Mouse (Mus musculus) G1E (cell line): ENCODE data around the gene Tcp11l2. TPM values are rescaled to one million over a fixed set of nuclear protein-coding genes. Genes with fewer than 3 reads are reported as not detected.

Source experiments
- ATAC-seq: 2 replicates; pipeline ENCODE4 v1.8.0; 2016; ENCODE audit warnings: mild to moderate bottlenecking; ENCODE audit not compliant: insufficient number of reproducible peaks, poor library complexity, low FRiP score, severe bottlenecking; ENCODE audit errors: extremely low read depth
- DNase-seq: peaks from one replicate; pipeline ENCODE4 v3.0.0; 2012; ENCODE audit warnings: low spot score
- H3K27me3 ChIP-seq: 2 replicates; pipeline ENCODE4 v1.6.1; 2012; ENCODE audit warnings: mild to moderate bottlenecking, low read length, inconsistent platforms; ENCODE audit not compliant: insufficient read depth
- H3K36me3 ChIP-seq: replicated peaks from 2 replicates; pipeline ENCODE3; 2012; ENCODE audit warnings: mild to moderate bottlenecking, inconsistent platforms
- H3K4me1 ChIP-seq: 2 replicates; pipeline ENCODE4 v1.6.1; 2012; ENCODE audit warnings: low read depth, low read length, inconsistent platforms, mixed read lengths; ENCODE audit not compliant: insufficient read depth
- H3K4me3 ChIP-seq: 2 replicates; pipeline ENCODE4 v1.5.1; 2012; ENCODE audit warnings: low read depth, mild to moderate bottlenecking, inconsistent platforms, low read length, moderate library complexity, mixed read lengths
- H3K9me3 ChIP-seq: replicated peaks from 2 replicates; pipeline ENCODE4 v1.6.1; 2012; ENCODE audit warnings: inconsistent platforms
- CTCF ChIP-seq: IDR thresholded peaks from 2 replicates; pipeline ENCODE4 v1.5.1; 2012; ENCODE audit warnings: low read depth, low read length, inconsistent platforms, mixed read lengths
- GATA1 ChIP-seq: IDR thresholded peaks from 2 replicates; pipeline ENCODE4 v1.6.1; 2012; ENCODE audit warnings: borderline replicate concordance, low read length, inconsistent platforms, mixed read lengths
- GATA2 ChIP-seq: IDR thresholded peaks from 2 replicates; pipeline ENCODE4 v1.6.1; 2012; ENCODE audit warnings: low read depth, low read length, inconsistent platforms, borderline replicate concordance
- POLR2AphosphoS5 ChIP-seq: IDR thresholded peaks from 2 replicates; pipeline ENCODE4 v1.6.1; 2012; ENCODE audit warnings: low read depth, low read length, inconsistent platforms; ENCODE audit not compliant: insufficient replicate concordance
- TAL1 ChIP-seq: conservative IDR thresholded peaks from 2 replicates; pipeline ENCODE4 v1.6.1; 2012; ENCODE audit warnings: low read depth, low read length, inconsistent platforms, mixed read lengths
- polyA plus RNA-seq: library from polyadenylated mRNA; stranded (reverse); fragments of >175 nt; gene quantifications from 2 replicates; pipeline ENCODE4 v1.2.3, GENCODE M21; 2012
- total RNA-seq, 2 experiments: library from RNA; stranded (forward) in 1 of 2; stranded (reverse) in 1 of 2; fragments of 200-1000 nt in 1 of 2; fragments of >200 nt in 1 of 2; fragmentation: Nextera tagmentation in 1 of 2; gene quantifications; 2 replicates each; pipeline ENCODE4 v1.2.3; 2014 to 2017

Tcp11l2 gene
- total and polyA plus RNA-seq, 3 experiments, result 10.4 to 75.5 (median 24.6) TPM

DNA sequence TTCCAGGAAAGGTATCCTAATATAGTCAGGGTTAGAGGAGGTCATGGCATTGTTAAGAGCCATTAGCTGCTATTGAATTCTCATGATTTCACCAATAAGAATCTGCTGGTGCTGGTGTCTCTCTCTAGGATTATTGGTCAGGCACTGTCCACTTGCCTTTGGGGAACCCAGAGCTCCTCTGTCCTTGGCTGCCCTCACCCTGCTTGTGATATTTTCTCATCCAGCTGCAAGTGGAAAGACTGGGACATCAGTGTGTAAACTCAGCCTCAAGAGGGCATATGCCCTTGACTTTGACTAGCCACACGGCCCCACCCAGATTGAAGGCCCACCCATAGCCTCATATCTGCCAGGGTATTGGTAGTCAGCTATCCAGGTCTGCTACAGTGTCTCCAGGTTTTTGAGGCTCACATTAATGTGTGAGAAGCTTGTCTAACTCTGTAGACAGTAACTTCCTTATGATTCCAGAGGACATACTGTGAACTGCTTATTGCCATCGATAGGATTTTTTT, 15.3 kb downstream of the Tcp11l2 start:
- DNase-seq (no peak), ATAC-seq (no peak)
- no peak for TF ChIP-seq GATA1
- TF ChIP-seq GATA2, result no peak
- no peak for TF ChIP-seq CTCF
- no peak for TF ChIP-seq TAL1
- TF ChIP-seq POLR2AphosphoS5, result no peak
- peaks cover 66% of the 10 kb centered on the region for H3K36me3 ChIP-seq
- no peak overlapping the region for H3K4me3 ChIP-seq
- peaks cover 7% of the 10 kb centered on the region for H3K4me1 ChIP-seq
- no peaks in the 10 kb centered on the region for H3K27me3 ChIP-seq
- H3K9me3 ChIP-seq, result no peaks in the 10 kb centered on the region

DNA sequence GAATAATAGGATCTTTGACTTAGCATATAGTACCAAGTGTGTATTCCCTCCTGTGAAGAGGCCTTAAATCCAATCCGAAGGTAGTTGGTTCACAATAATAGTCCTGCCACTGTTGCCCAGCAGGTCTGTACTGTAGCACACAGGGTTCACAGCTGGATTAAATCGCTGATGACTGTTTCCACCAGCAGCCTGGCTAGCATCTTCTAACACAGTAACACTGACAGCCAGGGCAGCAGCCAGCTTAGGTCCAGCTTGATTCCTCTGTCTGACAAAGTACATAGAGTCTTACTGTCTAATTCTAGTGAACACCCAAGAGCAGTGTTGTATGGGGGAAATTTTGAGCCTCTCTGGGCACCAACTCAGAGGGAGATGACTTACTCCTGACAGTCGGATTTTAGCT, 16.3 kb downstream of the Tcp11l2 start:
- no peaks in the 10 kb centered on the region for H3K27me3 ChIP-seq
- peaks cover 7% of the 10 kb centered on the region for H3K4me1 ChIP-seq
- no peak for DNase-seq
- H3K4me3 ChIP-seq, result no peak overlapping the region
- no peak for TF ChIP-seq TAL1
- TF ChIP-seq GATA1, result no peak
- no peak for TF ChIP-seq POLR2AphosphoS5
- TF ChIP-seq GATA2, result no peak
- no peak for TF ChIP-seq CTCF
- H3K9me3 ChIP-seq, result no peaks in the 10 kb centered on the region
- H3K36me3 ChIP-seq, result peaks cover 64% of the 10 kb centered on the region
- ATAC-seq, result no peak

GRCm38 (mm10) chr10:84597127-84597785, 20.8 kb downstream of the Tcp11l2 start:
- Histone ChIP-seq H3K27me3 (no peaks in the 10 kb centered on the region), H3K4me1 (peaks cover 4% of the 10 kb centered on the region; the same call in 1 of the 2 replicates), H3K36me3 (peaks cover 39% of the 10 kb centered on the region), H3K9me3 (no peaks in the 10 kb centered on the region), H3K4me3 (no peak overlapping the region)
- TF ChIP-seq CTCF (no peak), GATA1 (no peak), TAL1 (no peak), POLR2AphosphoS5 (no peak), GATA2 (no peak)
- DNase-seq, result no peak
- ATAC-seq, result no peak

DNA sequence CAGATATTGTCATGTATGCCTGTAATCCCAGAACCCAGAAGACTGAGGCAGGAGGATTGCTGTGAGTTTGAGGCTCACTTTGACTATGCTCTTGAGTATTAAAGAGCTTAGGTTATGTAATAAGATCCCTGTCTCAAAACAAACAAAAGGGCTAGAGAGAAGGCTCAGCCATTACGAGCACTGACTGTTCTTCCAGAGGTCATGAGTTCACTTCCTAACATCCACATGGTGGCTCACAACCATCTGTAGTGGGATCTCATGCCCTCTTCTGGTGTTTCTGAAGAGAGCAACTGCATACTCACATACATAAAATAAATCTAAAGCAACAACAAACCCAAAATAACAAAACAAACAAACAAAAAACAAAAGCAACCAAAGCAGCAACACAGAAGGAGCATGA, 21.7 kb downstream of the Tcp11l2 start:
- Histone ChIP-seq H3K4me1 (peaks cover 4% of the 10 kb centered on the region; the same call in 1 of the 2 replicates), H3K4me3 (no peak overlapping the region), H3K9me3 (no peaks in the 10 kb centered on the region), H3K27me3 (no peaks in the 10 kb centered on the region), H3K36me3 (peaks cover 40% of the 10 kb centered on the region)
- ATAC-seq (no peak), DNase-seq (no peak)
- TF ChIP-seq GATA1 (no peak), CTCF (no peak), GATA2 (no peak)

GRCm38 (mm10) chr10:84600136-84600535, 23.7 kb downstream of the Tcp11l2 start:
- ATAC-seq (no peak), DNase-seq (no peak)
- no peaks in the 10 kb centered on the region for H3K27me3 ChIP-seq
- peaks cover 4% of the 10 kb centered on the region; the same call in 1 of the 2 replicates for H3K4me1 ChIP-seq
- TF ChIP-seq POLR2AphosphoS5 (no peak), GATA2 (no peak), GATA1 (no peak)
- H3K36me3 ChIP-seq, result peaks cover 39% of the 10 kb centered on the region
- H3K4me3 ChIP-seq, result no peak overlapping the region
- no peaks in the 10 kb centered on the region for H3K9me3 ChIP-seq

DNA sequence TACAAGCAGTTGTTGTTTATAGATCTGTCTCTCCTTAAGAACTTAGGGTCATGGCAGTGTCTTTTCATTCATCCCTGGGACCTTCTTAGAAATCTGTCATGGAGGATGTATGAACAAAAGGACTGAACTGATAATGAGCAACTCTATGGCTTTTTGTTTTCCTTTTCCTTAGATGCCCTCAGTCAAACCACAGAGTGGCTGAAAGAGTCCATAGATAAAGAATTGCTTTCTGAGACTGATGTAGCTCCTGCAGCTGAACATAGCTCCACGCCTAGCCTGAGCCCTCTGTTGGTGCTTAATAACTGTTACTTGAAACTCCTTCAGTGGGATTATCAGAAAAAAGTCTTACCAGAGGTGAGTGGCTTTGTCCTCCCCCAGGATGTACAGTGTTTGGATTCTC, 27.9 kb downstream of the Tcp11l2 start:
- H3K36me3 ChIP-seq, result peaks cover 46% of the 10 kb centered on the region
- H3K27me3 ChIP-seq, result no peaks in the 10 kb centered on the region
- DNase-seq (no peak), ATAC-seq (no peak)
- no peaks in the 10 kb centered on the region for H3K9me3 ChIP-seq
- H3K4me3 ChIP-seq, result no peak overlapping the region
- no peak for TF ChIP-seq CTCF
- TF ChIP-seq GATA2, result no peak
- TF ChIP-seq GATA1, result no peak
- TF ChIP-seq TAL1, result no peak
- TF ChIP-seq POLR2AphosphoS5, result no peak
- peaks cover 4% of the 10 kb centered on the region; the same call in 1 of the 2 replicates for H3K4me1 ChIP-seq

- peaks cover 3% of the 10 kb centered on the region; the same call in 1 of the 2 replicates for H3K4me1 ChIP-seq
- H3K9me3 ChIP-seq, result no peaks in the 10 kb centered on the region
- H3K36me3 ChIP-seq, result peaks cover 56% of the 10 kb centered on the region
- DNase-seq (no peak), ATAC-seq (no peak)
- no peak overlapping the region for H3K4me3 ChIP-seq
- TF ChIP-seq POLR2AphosphoS5 (no peak), GATA2 (no peak), GATA1 (no peak)
- H3K27me3 ChIP-seq, result no peaks in the 10 kb centered on the region
Observed at GRCm38 (mm10) chr10:84608361-84608760, 31.9 kb downstream of the Tcp11l2 start.
